Mouse (Mus musculus) hindbrain, embryonic 14.5 days (tissue): ENCODE measurements around the gene Grm4. TPM values are rescaled to one million over a fixed set of nuclear protein-coding genes. Genes with fewer than 3 reads are reported as not detected.
A peak's percentile ranks its signal among the peaks of the same experiment; 100 is the strongest.

Source experiments
- ATAC-seq: fragments of 200-750 bp; cut with Nextera tagmentation; 2 replicates; pipeline ENCODE4 v1.8.0; 2017; ENCODE audit warnings: moderate number of reproducible peaks, mild to moderate bottlenecking, moderate TSS enrichment, moderate library complexity; ENCODE audit not compliant: low FRiP score
- DNase-seq: peaks from one replicate; pipeline ENCODE4 v3.0.0-alpha.2; 2015; ENCODE audit warnings: low spot score
- H3K27ac ChIP-seq: fragments of 300-500 bp; sonication (generic); 2 replicates; pipeline ENCODE4 v1.5.1; 2014; ENCODE audit warnings: mild to moderate bottlenecking, moderate library complexity
- H3K27me3 ChIP-seq: fragments of 300-500 bp; sonication (generic); 2 replicates; pipeline ENCODE4 v1.6.1; 2014; ENCODE audit warnings: mild to moderate bottlenecking, low read length, mixed read lengths; ENCODE audit not compliant: control insufficient read depth, insufficient read depth
- H3K36me3 ChIP-seq: fragments of 300-500 bp; sonication (generic); replicated peaks from 2 replicates; pipeline ENCODE4 v1.6.1; 2014; ENCODE audit not compliant: control insufficient read depth, insufficient read depth
- H3K4me1 ChIP-seq: fragments of 300-500 bp; sonication (generic); replicated peaks from 2 replicates; pipeline ENCODE4 v1.6.1; 2014; ENCODE audit warnings: antibody characterized with exemption, low read length, mixed read lengths; ENCODE audit not compliant: control insufficient read depth, insufficient read depth
- H3K4me2 ChIP-seq: fragments of 300-500 bp; sonication (generic); replicated peaks from 2 replicates; pipeline ENCODE4 v1.6.1; 2014; ENCODE audit warnings: mild to moderate bottlenecking, moderate library complexity
- H3K4me3 ChIP-seq: fragments of 300-500 bp; sonication (generic); replicated peaks from 2 replicates; pipeline ENCODE4 v1.5.1; 2014; ENCODE audit warnings: mild to moderate bottlenecking, low read length
- H3K9ac ChIP-seq: fragments of 300-500 bp; sonication (generic); 2 replicates; pipeline ENCODE4 v1.6.1; 2014
- H3K9me3 ChIP-seq: fragments of 300-500 bp; sonication (generic); 2 replicates; pipeline ENCODE4 v1.6.1; 2016; ENCODE audit warnings: low read length; ENCODE audit not compliant: control insufficient read depth
- WGBS: fragments of 180-500 bp; shearing (Covaris S2); extraction: QIAGEN DNeasy Blood & Tissue Kit; methylation state at CpG from one replicate; pipeline ENCODE4 v1.1.7; 2014; 5-methylcytosine and 5-hydroxymethylcytosine counted together
- polyA plus RNA-seq: library from polyadenylated mRNA; unstranded; fragments of >200 nt; fragmentation: Nextera tagmentation; extraction: Ambion mirVana; gene quantifications from 2 replicates; pipeline ENCODE4 v1.2.1, GENCODE M21; 2014

Gene Grm4
- polyA plus RNA-seq, 1 experiment from 2014 or later, result 9.0 TPM

DNA sequence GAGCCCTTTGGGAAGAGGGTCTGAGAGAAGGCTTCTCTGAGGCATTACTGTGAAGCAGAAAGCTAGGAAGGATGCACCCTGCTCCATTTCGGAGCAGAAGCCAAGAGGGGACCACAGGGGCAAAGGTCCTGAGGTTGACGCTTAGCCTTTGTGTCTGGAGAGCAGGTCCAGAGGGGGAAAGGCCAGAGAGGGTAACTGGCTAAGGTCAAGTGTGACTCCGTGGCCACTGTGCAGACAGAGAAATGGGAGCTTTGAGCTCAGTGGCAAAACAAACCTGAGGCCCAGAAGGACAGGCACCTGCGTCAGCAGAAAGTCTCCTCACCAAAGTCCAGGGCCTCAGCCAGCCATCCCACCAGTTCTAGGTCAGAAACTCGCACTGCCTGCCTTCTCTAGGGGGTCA is 12.7 kb downstream of the Grm4 start:
- Histone ChIP-seq H3K4me3 (no peak overlapping the region), H3K27ac (no peak overlapping the region), H3K9me3 (no peaks in the 10 kb centered on the region), H3K9ac (no peak overlapping the region), H3K4me2 (no peak overlapping the region), H3K27me3 (peaks cover 7% of the 10 kb centered on the region; the same call in 1 of the 2 replicates), H3K4me1 (peaks cover 17% of the 10 kb centered on the region), H3K36me3 (no peaks in the 10 kb centered on the region)
- DNase-seq (no peak), ATAC-seq (no peak)
- WGBS, result 61% methylated on average over 5 of the region's 5 CpGs

DNA sequence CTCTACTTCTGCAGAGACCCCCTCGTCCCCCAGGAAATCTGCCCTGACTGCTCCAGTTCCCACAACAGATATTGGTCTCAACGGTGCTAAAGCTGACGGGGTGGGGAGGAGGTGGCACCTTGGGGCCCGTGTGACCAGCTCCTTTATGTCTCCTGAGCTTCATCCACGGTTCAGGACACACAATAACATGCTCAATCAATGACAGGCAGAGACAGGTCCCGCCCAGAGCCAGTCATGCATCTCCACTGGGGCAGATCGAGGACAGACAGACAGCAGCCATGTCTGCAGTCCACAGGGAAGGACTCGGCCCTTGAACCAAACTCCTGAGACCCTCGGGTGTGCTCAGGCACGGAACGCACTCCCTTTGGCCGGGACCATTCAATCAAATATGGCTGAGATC is 13.2 kb downstream of the Grm4 start:
- WGBS, result 38% methylated on average over 12 of the region's 12 CpGs
- no peak for DNase-seq
- no peaks in the 10 kb centered on the region for H3K9me3 ChIP-seq
- H3K27ac ChIP-seq, result no peak overlapping the region
- H3K4me3 ChIP-seq, result no peak overlapping the region
- H3K36me3 ChIP-seq, result no peaks in the 10 kb centered on the region
- no peak for ATAC-seq
- no peak overlapping the region for H3K4me2 ChIP-seq
- no peak overlapping the region for H3K9ac ChIP-seq
- 0 out of 2 replicates have a peak, but pooled peaks cover 7% of the 10 kb centered on the region for H3K27me3 ChIP-seq
- H3K4me1 ChIP-seq, result peaks cover 17% of the 10 kb centered on the region

DNA sequence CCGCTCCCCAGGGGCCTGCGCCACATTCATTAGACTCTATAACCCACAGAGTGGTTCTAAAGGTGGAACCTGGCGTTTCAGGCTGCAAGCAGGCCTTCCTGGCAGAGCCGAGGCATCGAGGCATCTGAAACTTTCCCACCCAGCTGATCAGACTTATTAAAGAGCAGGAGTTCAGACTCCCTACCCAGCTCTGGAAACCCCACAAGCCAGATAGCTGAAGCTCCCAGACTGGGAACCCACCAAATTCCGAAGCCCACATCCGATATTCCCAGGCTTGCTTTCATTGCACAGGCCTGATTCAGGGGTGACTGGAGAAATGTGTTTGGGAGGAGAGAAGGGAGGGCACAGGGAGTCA is 13.6 kb downstream of the Grm4 start:
- no peak overlapping the region for H3K27ac ChIP-seq
- no peak overlapping the region for H3K4me2 ChIP-seq
- no peak for DNase-seq
- 0 out of 2 replicates have a peak, but pooled peaks cover 7% of the 10 kb centered on the region for H3K27me3 ChIP-seq
- no peaks in the 10 kb centered on the region for H3K36me3 ChIP-seq
- H3K4me1 ChIP-seq, result peaks cover 21% of the 10 kb centered on the region
- no peak overlapping the region for H3K9ac ChIP-seq
- 82% methylated on average over 7 of the region's 7 CpGs for WGBS
- no peak overlapping the region for H3K4me3 ChIP-seq
- no peaks in the 10 kb centered on the region for H3K9me3 ChIP-seq
- ATAC-seq, result no peak

DNA sequence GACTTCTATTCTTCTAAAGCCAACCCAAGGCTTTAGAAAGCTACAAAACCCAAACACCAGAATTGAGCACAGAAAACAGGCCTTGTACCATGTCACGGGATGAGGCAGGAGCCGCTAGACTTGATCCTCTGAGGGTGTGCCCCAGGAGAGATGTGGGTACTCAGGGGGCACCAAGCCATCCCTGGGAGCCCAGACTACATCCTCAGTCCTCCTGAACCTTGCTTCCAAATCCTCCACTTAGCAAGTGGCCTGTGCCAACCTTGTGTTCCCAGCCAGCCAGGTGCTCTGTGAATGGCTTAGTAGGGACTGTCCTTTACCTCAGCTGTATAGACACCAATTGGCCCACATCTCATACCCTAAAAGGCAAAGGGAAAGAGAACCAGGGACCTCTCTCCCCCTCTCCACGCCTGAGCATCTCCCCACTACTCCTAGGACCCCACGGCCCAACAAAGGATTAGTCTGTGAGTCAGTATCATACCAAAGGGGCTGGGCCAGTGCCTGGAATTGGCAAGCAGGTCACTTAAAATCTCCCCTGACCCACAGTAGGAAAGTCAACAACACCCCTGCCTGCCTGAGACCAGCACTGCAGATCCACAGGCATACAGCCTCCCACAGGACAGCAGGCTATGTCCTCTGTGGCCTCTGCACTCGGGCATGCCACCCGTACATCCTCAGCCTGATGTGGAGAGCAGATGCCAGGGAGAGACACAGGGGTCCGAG is 14.2 kb downstream of the Grm4 start:
- H3K4me3 ChIP-seq, result no peak overlapping the region
- ATAC-seq (no peak), DNase-seq (no peak)
- H3K9ac ChIP-seq, result no peak overlapping the region
- peaks cover 26% of the 10 kb centered on the region for H3K4me1 ChIP-seq
- 0 out of 2 replicates have a peak, but pooled peaks cover 7% of the 10 kb centered on the region for H3K27me3 ChIP-seq
- 76% methylated on average over 7 of the region's 7 CpGs for WGBS
- no peaks in the 10 kb centered on the region for H3K36me3 ChIP-seq
- no peak overlapping the region for H3K4me2 ChIP-seq
- H3K27ac ChIP-seq, result no peak overlapping the region
- no peaks in the 10 kb centered on the region for H3K9me3 ChIP-seq

- Histone ChIP-seq H3K27me3 (0 out of 2 replicates have a peak, but pooled peaks cover 7% of the 10 kb centered on the region), H3K4me3 (no peak overlapping the region), H3K9me3 (no peaks in the 10 kb centered on the region), H3K9ac (no peak overlapping the region), H3K27ac (no peak overlapping the region), H3K36me3 (no peaks in the 10 kb centered on the region), H3K4me2 (no peak overlapping the region), H3K4me1 (peaks cover 32% of the 10 kb centered on the region)
- WGBS, result 50% methylated on average over 11 of the region's 11 CpGs
- DNase-seq (no peak), ATAC-seq (no peak)
These were observed 14.8 kb downstream of the Grm4 start for GRCm38 (mm10) chr17:27506362-27506761.

GRCm38 (mm10) chr17:27505221-27505881 is 15.9 kb downstream of the Grm4 start:
- ATAC-seq (0 out of 2 replicates have a peak, but pooled peaks have one; percentile 18), DNase-seq (no peak)
- Histone ChIP-seq H3K9me3 (no peaks in the 10 kb centered on the region), H3K27me3 (0 out of 2 replicates have a peak, but pooled peaks cover 7% of the 10 kb centered on the region), H3K27ac (no peak overlapping the region), H3K9ac (no peak overlapping the region), H3K4me1 (peaks cover 34% of the 10 kb centered on the region), H3K4me3 (no peak overlapping the region), H3K36me3 (no peaks in the 10 kb centered on the region), H3K4me2 (no peak overlapping the region)
- 25% methylated on average over 10 of the region's 10 CpGs for WGBS

GRCm38 (mm10) chr17:27503869-27504268 is 17.3 kb downstream of the Grm4 start:
- no peak overlapping the region for H3K27ac ChIP-seq
- 0 out of 2 replicates have a peak, but pooled peaks cover 5% of the 10 kb centered on the region for H3K27me3 ChIP-seq
- DNase-seq (no peak), ATAC-seq (no peak)
- H3K4me3 ChIP-seq, result no peak overlapping the region
- no peaks in the 10 kb centered on the region for H3K9me3 ChIP-seq
- 66% methylated on average over 7 of the region's 7 CpGs for WGBS
- peaks cover 35% of the 10 kb centered on the region for H3K4me1 ChIP-seq
- H3K4me2 ChIP-seq, result no peak overlapping the region
- no peak overlapping the region for H3K9ac ChIP-seq
- H3K36me3 ChIP-seq, result no peaks in the 10 kb centered on the region

GRCm38 (mm10) chr17:27502736-27503445 is 18.3 kb downstream of the Grm4 start:
- WGBS, result 52% methylated on average over 31 of the region's 31 CpGs
- H3K9ac ChIP-seq, result no peak overlapping the region
- H3K4me3 ChIP-seq, result no peak overlapping the region
- no peaks in the 10 kb centered on the region for H3K9me3 ChIP-seq
- DNase-seq, result no peak
- H3K4me2 ChIP-seq, result no peak overlapping the region
- 0 out of 2 replicates have a peak overlapping the region, but pooled peaks have one; percentile 44 for H3K27ac ChIP-seq
- H3K4me1 ChIP-seq, result peaks cover 35% of the 10 kb centered on the region
- H3K27me3 ChIP-seq, result no peaks in the 10 kb centered on the region
- ATAC-seq, result no peak
- H3K36me3 ChIP-seq, result no peaks in the 10 kb centered on the region

GRCm38 (mm10) chr17:27502288-27502687 is 18.9 kb downstream of the Grm4 start:
- WGBS, result 21% methylated on average over 14 of the region's 14 CpGs
- Histone ChIP-seq H3K36me3 (no peaks in the 10 kb centered on the region), H3K9me3 (no peaks in the 10 kb centered on the region), H3K4me3 (no peak overlapping the region), H3K4me1 (peaks cover 35% of the 10 kb centered on the region), H3K9ac (no peak overlapping the region), H3K27me3 (no peaks in the 10 kb centered on the region), H3K27ac (peak overlapping the region; percentile 44; the same call in 1 of the 2 replicates), H3K4me2 (peak overlapping the region; percentile 6; the same call in 1 of the 2 replicates)
- ATAC-seq (no peak), DNase-seq (no peak)
